Mouse (Mus musculus) embryonic facial prominence, embryonic 15.5 days (tissue): Measurements from ENCODE around the gene Rhoq. TPM values are rescaled to one million over a fixed set of nuclear protein-coding genes. Genes with fewer than 3 reads are reported as not detected.

Experiments
- ATAC-seq: fragments of 200-750 bp; cut with Nextera tagmentation; 2 replicates; pipeline ENCODE4 v1.8.0; 2017; ENCODE audit warnings: low read depth, moderate TSS enrichment; ENCODE audit not compliant: insufficient number of reproducible peaks, low FRiP score, low TSS enrichment
- H3K27ac ChIP-seq: fragments of 300-500 bp; sonication (generic); replicated peaks from 2 replicates; pipeline ENCODE4 v1.5.1; 2015; ENCODE audit warnings: mild to moderate bottlenecking, inconsistent platforms
- H3K27me3 ChIP-seq: fragments of 300-500 bp; sonication (generic); 2 replicates; pipeline ENCODE4 v1.6.1; 2015; ENCODE audit warnings: inconsistent platforms
- H3K36me3 ChIP-seq: fragments of 300-500 bp; sonication (generic); 2 replicates; pipeline ENCODE4 v1.6.1; 2015; ENCODE audit warnings: mild to moderate bottlenecking, inconsistent platforms
- H3K4me1 ChIP-seq: fragments of 300-500 bp; sonication (generic); 2 replicates; pipeline ENCODE4 v1.6.1; 2015; ENCODE audit warnings: inconsistent platforms
- H3K4me2 ChIP-seq: fragments of 300-500 bp; sonication (generic); replicated peaks from 2 replicates; pipeline ENCODE4 v1.6.1; 2015; ENCODE audit warnings: mild to moderate bottlenecking, inconsistent platforms
- H3K4me3 ChIP-seq: fragments of 300-500 bp; sonication (generic); replicated peaks from 2 replicates; pipeline ENCODE4 v1.5.1; 2015; ENCODE audit warnings: mild to moderate bottlenecking, inconsistent platforms
- H3K9ac ChIP-seq: fragments of 300-500 bp; sonication (generic); 2 replicates; pipeline ENCODE4 v1.6.1; 2015; ENCODE audit warnings: inconsistent platforms
- H3K9me3 ChIP-seq: fragments of 300-500 bp; sonication (generic); replicated peaks from 2 replicates; pipeline ENCODE4 v1.6.1; 2016; ENCODE audit warnings: inconsistent platforms
- WGBS: fragments of 180-500 bp; shearing (Covaris S2); methylation state at CpG from one replicate; pipeline ENCODE4 v1.1.7; 2015; 5-methylcytosine and 5-hydroxymethylcytosine counted together
- polyA plus RNA-seq: library from polyadenylated mRNA; unstranded; fragments of >200 nt; fragmentation: Nextera tagmentation; extraction: Ambion mirVana; gene quantifications from 2 replicates; pipeline ENCODE4 v1.2.1, GENCODE M21; 2015

The Rhoq gene
- polyA plus RNA-seq, 1 experiment from 2014 or later, result 24.2 TPM

DNA sequence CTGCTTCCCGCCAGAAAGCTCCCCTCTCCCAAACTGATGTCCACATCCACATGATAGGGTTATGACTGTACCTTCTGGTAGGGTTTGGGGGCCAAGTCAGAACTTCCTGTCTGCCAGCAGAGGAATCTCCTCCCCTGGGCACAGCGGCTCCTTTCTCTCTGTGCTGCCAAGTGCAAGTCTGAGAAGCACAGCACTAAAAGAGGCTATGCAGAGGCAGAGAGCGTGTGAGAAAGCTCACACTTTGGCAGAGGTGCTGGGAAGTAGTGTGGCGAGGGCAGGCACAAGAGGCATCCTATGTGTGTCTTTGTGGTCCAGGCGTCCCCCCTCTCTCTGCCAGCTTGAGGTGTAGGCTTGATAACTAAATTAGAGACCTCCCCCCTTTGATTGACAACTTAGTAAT, 8.2 kb downstream of the Rhoq start:
- Histone ChIP-seq H3K9ac (no peak overlapping the region), H3K27me3 (no peaks in the 10 kb centered on the region), H3K4me2 (no peak overlapping the region), H3K4me3 (no peak overlapping the region), H3K9me3 (no peaks in the 10 kb centered on the region), H3K36me3 (peaks cover 44% of the 10 kb centered on the region), H3K27ac (no peak overlapping the region), H3K4me1 (peaks cover 35% of the 10 kb centered on the region)
- WGBS, result 66% methylated on average over 5 of the region's 5 CpGs
- no peak for ATAC-seq

DNA sequence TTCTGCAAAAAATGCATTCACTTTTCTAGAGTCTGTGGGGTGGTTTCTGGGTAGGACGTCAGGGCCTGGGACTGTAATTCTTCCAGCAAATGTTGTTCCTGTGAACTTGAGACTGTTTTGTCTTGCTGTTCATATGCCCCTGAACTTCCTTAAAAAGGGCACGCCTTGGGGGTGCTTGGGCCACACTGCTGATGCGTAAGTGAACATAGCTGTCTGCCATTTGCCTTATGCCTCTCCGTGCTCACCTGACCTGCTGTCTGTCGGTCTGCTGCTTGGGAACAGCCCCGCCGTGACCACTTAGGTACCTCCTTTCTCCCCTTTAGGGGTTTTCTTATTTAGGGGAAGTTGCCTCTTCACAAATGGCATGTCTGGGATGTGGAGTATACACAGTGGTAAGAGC, 9.0 kb downstream of the Rhoq start:
- H3K4me3 ChIP-seq, result no peak overlapping the region
- peaks cover 47% of the 10 kb centered on the region for H3K36me3 ChIP-seq
- H3K4me2 ChIP-seq, result no peak overlapping the region
- no peaks in the 10 kb centered on the region for H3K27me3 ChIP-seq
- no peaks in the 10 kb centered on the region for H3K9me3 ChIP-seq
- no peak for ATAC-seq
- no peak overlapping the region for H3K9ac ChIP-seq
- WGBS, result 78% methylated on average over 7 of the region's 7 CpGs
- H3K4me1 ChIP-seq, result peaks cover 32% of the 10 kb centered on the region
- H3K27ac ChIP-seq, result no peak overlapping the region

DNA sequence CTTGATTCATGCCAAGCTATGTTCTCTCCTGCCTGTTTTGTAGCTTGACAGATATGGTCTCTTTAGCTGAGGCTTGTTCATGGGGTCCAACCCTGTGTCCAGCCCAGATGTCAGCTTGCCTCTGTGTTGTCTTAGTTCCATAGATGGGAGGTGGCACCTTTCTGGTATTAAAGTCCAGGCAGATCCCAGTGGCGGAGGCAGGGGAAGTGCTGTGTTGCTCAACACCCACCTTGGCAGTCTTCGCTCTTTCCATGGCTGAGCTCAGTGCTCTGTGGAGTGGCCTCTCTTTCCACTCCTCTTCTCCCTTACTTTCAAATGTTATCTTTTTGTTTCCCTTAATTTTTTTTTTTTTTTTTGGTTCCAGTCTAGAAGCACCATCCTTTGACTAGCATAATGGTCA, 10.2 kb downstream of the Rhoq start:
- 91% methylated on average over 2 of the region's 2 CpGs for WGBS
- no peak overlapping the region for H3K9ac ChIP-seq
- no peak overlapping the region for H3K4me2 ChIP-seq
- H3K27me3 ChIP-seq, result no peaks in the 10 kb centered on the region
- ATAC-seq, result no peak
- H3K4me3 ChIP-seq, result no peak overlapping the region
- H3K4me1 ChIP-seq, result peaks cover 20% of the 10 kb centered on the region
- no peak overlapping the region for H3K27ac ChIP-seq
- H3K9me3 ChIP-seq, result no peaks in the 10 kb centered on the region
- H3K36me3 ChIP-seq, result peaks cover 47% of the 10 kb centered on the region

DNA sequence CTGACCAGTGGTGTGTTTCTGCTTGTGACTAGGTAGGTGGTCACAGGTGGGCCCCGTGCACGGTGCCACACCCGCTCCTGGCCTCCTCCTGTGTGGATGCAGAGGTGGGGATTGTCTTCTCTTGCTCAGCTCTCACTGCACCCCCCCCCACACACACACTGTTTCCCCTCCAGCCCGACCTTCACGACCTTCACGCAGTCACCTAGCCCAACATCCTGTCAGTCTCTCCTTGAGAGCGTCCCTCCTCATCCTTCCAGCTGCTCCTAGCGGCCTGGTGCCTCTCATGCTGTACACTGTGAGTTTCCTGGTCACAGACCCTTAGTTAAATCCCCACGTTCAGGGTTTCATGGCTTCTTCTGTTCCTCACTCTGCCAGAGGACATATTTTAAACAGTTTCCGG, 13.5 kb downstream of the Rhoq start:
- Histone ChIP-seq H3K36me3 (peaks cover 43% of the 10 kb centered on the region), H3K27ac (no peak overlapping the region), H3K9me3 (no peaks in the 10 kb centered on the region), H3K27me3 (no peaks in the 10 kb centered on the region), H3K9ac (no peak overlapping the region), H3K4me3 (no peak overlapping the region), H3K4me2 (no peak overlapping the region), H3K4me1 (peaks cover under 1% of the 10 kb centered on the region; the same call in 1 of the 2 replicates)
- WGBS, result 70% methylated on average over 10 of the region's 10 CpGs
- ATAC-seq, result no peak

DNA sequence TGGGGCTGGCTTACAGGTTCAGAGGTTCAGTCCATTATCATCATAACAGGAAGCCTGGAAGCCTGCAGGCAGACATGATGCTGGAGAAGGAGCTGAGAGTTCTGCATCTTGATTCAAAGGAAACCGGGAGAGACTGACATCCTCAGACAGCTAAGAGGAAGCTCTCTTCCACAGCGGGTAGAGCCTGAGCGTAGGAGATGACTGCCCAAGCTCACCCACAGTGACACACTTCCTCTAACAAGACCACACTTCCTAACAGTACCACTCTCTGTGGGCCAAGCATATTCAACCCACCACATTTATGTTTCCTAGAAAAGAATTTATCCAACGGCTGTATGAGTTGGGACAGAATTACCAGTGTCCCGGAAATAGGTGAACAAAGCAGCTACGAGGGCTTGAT, 15.6 kb downstream of the Rhoq start:
- Histone ChIP-seq H3K4me1 (no peaks in the 10 kb centered on the region; the same call in 1 of the 2 replicates), H3K9me3 (no peaks in the 10 kb centered on the region), H3K4me2 (no peak overlapping the region), H3K4me3 (no peak overlapping the region), H3K27me3 (no peaks in the 10 kb centered on the region), H3K36me3 (peaks cover 46% of the 10 kb centered on the region), H3K9ac (no peak overlapping the region), H3K27ac (no peak overlapping the region)
- WGBS, result 88% methylated on average over 6 of the region's 6 CpGs
- no peak for ATAC-seq

DNA sequence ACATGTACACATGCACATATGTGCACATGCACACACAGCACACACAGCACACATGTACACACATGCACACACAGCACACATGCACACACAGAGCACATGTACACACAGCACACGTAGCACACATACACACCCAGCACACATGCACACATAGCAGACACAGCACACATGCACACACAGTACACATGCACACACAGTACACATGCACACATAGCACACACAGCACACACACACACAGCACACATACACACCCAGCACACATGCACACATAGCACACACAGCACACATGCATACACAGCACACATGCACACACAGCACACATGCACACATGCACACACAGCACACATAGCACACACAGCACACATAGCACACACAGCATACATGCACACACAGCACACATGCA, 18.3 kb downstream of the Rhoq start:
- no peaks in the 10 kb centered on the region for H3K27me3 ChIP-seq
- H3K9me3 ChIP-seq, result no peaks in the 10 kb centered on the region
- 100% methylated on average over 1 of the region's 1 CpGs for WGBS
- H3K4me1 ChIP-seq, result peaks cover 14% of the 10 kb centered on the region; the same call in 1 of the 2 replicates
- H3K9ac ChIP-seq, result no peak overlapping the region
- no peak overlapping the region for H3K4me2 ChIP-seq
- H3K36me3 ChIP-seq, result peaks cover 31% of the 10 kb centered on the region
- H3K27ac ChIP-seq, result no peak overlapping the region
- H3K4me3 ChIP-seq, result no peak overlapping the region
- ATAC-seq, result no peak

DNA sequence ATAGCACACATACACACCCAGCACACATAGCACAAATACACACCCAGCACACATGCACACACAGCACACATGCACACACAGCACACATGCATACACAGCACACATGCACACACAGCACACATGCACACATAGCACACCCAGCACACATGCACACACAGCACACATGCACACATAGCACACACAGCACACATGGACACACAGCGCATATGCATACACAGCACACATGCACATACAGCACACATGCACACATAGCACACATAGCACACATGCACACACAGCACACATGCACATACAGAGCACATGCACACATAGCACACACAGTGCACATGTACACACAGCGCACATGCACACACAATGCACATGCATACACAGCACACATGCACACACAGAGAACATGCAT, 18.8 kb downstream of the Rhoq start:
- Histone ChIP-seq H3K9ac (no peak overlapping the region), H3K36me3 (peaks cover 29% of the 10 kb centered on the region), H3K4me3 (no peak overlapping the region), H3K27me3 (no peaks in the 10 kb centered on the region), H3K4me2 (no peak overlapping the region), H3K4me1 (peaks cover 16% of the 10 kb centered on the region; the same call in 1 of the 2 replicates), H3K9me3 (no peaks in the 10 kb centered on the region), H3K27ac (no peak overlapping the region)
- WGBS, result 100% methylated on average over 2 of the region's 2 CpGs
- no peak for ATAC-seq

DNA sequence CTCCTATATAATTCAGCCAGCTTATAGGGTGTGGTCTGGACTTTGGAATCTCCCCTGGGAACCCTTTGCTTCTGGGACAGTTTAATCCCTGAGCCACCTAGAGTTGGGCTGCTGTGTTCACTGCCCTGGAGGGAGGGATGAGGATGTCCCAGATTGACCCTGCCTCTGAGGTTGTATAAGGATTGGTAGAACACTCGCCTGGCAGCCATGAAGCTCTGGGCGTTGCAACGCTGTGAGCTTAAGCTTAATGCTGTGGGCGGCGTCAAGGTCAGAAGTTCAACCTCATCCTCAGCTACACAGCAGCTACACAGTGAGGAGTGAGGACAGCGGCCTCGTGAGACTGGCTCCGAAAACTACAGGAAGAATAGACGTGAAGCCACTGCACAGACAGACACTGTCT, 19.6 kb downstream of the Rhoq start:
- H3K27ac ChIP-seq, result no peak overlapping the region
- no peak for ATAC-seq
- H3K9me3 ChIP-seq, result no peaks in the 10 kb centered on the region
- no peaks in the 10 kb centered on the region for H3K27me3 ChIP-seq
- 65% methylated on average over 9 of the region's 9 CpGs for WGBS
- peaks cover 29% of the 10 kb centered on the region for H3K36me3 ChIP-seq
- H3K4me2 ChIP-seq, result no peak overlapping the region
- no peak overlapping the region for H3K9ac ChIP-seq
- no peak overlapping the region for H3K4me3 ChIP-seq
- H3K4me1 ChIP-seq, result peaks cover 19% of the 10 kb centered on the region; the same call in 1 of the 2 replicates

DNA sequence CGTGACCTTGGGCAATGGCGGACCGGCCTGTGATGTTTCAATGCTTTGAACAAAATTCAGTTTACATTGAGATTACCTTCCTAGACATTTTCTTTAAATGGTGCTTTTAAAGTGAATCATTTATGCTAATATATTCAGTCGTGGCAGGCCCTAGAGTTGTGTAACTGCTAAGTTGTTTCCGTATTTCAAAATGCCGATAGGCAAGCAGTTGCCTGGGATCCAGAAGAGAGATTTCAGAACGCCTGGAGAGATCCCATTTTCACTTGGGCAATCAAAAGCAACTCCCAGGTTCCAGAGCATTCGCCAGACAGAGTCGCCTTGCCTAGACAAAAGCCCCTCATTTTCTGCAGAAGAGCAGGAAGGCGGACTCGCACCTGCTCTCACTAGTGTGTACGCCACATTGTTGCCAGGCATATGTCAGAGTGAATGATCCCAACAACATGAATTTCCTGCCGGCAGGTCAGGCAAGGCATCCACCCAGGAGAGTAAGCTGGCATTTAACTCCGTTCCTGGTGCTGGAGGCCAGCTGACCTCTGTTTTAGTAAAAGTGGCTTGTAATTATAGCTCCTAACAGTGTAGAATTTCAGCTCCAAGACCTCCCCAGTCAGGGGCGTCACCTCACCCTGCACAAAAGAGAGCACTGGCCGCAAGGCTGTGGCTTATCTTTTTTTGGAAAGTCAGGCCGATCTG, 23.7 kb downstream of the Rhoq start:
- H3K4me3 ChIP-seq, result no peak overlapping the region
- H3K9me3 ChIP-seq, result no peaks in the 10 kb centered on the region
- H3K36me3 ChIP-seq, result peaks cover 18% of the 10 kb centered on the region
- no peaks in the 10 kb centered on the region for H3K27me3 ChIP-seq
- peak; percentile 70 for ATAC-seq
- 47% methylated on average over 17 of the region's 17 CpGs for WGBS
- H3K9ac ChIP-seq, result no peak overlapping the region
- H3K4me1 ChIP-seq, result peaks cover 37% of the 10 kb centered on the region
- H3K4me2 ChIP-seq, result no peak overlapping the region
- H3K27ac ChIP-seq, result no peak overlapping the region

DNA sequence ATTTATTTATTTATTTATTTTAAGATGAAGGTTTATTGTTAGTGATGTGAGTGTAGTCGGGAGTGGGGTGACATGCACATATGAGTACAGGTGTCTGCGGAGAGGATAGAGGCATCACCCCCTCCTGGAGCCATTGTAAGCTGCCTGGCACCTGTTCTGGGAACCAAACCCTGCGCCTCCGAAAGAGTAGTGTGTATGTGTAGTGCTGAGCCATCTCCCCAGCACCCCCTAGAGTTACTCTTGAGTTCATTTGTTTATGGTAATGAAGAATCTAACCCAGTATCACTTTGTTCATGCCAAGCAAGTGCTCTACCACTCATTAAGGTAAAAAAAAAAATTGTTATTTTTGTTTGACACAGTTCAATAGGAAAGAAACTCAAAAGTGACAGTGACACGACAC, 25.3 kb downstream of the Rhoq start:
- Histone ChIP-seq H3K27me3 (no peaks in the 10 kb centered on the region), H3K36me3 (peaks cover 7% of the 10 kb centered on the region; the same call in 1 of the 2 replicates), H3K4me1 (peaks cover 42% of the 10 kb centered on the region), H3K27ac (peak overlapping the region; percentile 29; the same call in 1 of the 2 replicates), H3K4me3 (no peak overlapping the region), H3K9ac (no peak overlapping the region), H3K4me2 (no peak overlapping the region), H3K9me3 (no peaks in the 10 kb centered on the region)
- WGBS, result 69% methylated on average over 5 of the region's 5 CpGs
- no peak for ATAC-seq

DNA sequence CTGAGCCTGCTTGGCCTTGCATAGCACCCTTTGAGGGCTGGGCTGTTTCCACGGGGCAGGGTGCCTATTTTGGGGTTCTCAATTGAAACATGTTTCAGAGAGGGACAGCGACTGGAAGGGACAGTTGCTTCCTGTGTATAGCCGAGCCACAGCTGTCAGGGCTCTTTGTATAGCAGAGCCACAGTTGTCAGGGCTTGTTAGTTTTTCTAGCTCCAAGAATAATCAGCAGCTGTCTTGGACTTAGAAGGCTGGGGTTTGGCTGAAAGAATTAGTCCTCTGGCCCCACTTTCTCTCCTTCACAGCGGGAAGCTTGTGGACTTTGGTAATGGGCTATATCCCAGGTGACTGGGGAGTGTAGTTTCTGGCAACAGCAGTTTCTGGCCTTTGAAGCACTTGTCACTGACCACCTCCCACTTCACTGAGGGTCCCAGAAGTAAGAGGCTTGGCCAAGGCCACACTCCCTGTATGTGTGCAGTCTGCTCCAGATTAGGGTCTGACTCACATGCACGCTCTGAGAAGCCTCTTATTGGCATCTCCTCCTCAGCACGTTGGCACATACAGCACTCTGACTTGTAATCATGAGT, 25.8 kb downstream of the Rhoq start:
- Histone ChIP-seq H3K9me3 (no peaks in the 10 kb centered on the region), H3K4me1 (peaks cover 42% of the 10 kb centered on the region), H3K27ac (peak overlapping the region; percentile 29; the same call in 1 of the 2 replicates), H3K27me3 (no peaks in the 10 kb centered on the region), H3K36me3 (peaks cover 3% of the 10 kb centered on the region; the same call in 1 of the 2 replicates), H3K9ac (no peak overlapping the region), H3K4me3 (no peak overlapping the region), H3K4me2 (no peak overlapping the region)
- WGBS, result 51% methylated on average over 6 of the region's 6 CpGs
- peak; percentile 55 for ATAC-seq

DNA sequence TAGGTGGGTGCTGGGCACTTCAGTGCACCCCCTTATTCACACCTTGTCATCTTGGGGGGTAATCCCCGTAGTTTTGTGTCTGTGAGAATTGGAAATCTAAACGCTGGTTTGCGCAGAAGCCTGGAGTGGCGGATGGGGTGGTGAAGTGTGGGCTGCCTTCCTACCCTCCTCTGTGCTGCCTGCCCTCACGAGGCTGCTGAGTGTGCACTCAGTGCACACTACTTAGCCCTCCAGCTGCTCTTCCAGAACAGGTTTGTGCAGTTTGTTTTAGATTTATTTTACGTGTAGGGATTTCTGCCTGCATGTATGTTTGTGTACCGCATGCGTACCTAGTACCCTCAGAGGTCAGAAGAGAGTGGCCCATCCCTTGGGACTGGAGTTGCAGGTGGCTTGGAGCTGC, 28.4 kb downstream of the Rhoq start:
- H3K27me3 ChIP-seq, result no peaks in the 10 kb centered on the region
- peaks cover under 1% of the 10 kb centered on the region; the same call in 1 of the 2 replicates for H3K36me3 ChIP-seq
- no peak overlapping the region for H3K9ac ChIP-seq
- WGBS, result 73% methylated on average over 8 of the region's 8 CpGs
- H3K4me2 ChIP-seq, result no peak overlapping the region
- no peak overlapping the region for H3K27ac ChIP-seq
- no peak for ATAC-seq
- peaks cover 28% of the 10 kb centered on the region for H3K4me1 ChIP-seq
- no peak overlapping the region for H3K4me3 ChIP-seq
- H3K9me3 ChIP-seq, result no peaks in the 10 kb centered on the region
